Mouse (Mus musculus) lung, embryonic 16.5 days (tissue): ENCODE data around the gene BC024978. TPM values are rescaled to one million over a fixed set of nuclear protein-coding genes. Genes with fewer than 3 reads are reported as not detected.
A peak's percentile ranks its signal among the peaks of the same experiment; 100 is the strongest.

ENCODE experiments used
- ATAC-seq: fragments of 200-750 bp; cut with Nextera tagmentation; 2 replicates; pipeline ENCODE4 v1.8.0; 2017; ENCODE audit warnings: low read depth, mild to moderate bottlenecking, moderate library complexity
- H3K27ac ChIP-seq: fragments of 300-500 bp; sonication (generic); 2 replicates; pipeline ENCODE4 v1.5.1; 2014; ENCODE audit warnings: mild to moderate bottlenecking, control low read depth, low read length
- H3K27me3 ChIP-seq: fragments of 300-500 bp; sonication (generic); 2 replicates; pipeline ENCODE4 v1.6.1; 2014; ENCODE audit warnings: low read depth, low read length, mixed read lengths; ENCODE audit not compliant: control insufficient read depth, insufficient read depth
- H3K36me3 ChIP-seq: fragments of 300-500 bp; sonication (generic); 2 replicates; pipeline ENCODE4 v1.6.1; 2014; ENCODE audit warnings: low read length; ENCODE audit not compliant: control insufficient read depth, insufficient read depth
- H3K4me1 ChIP-seq: fragments of 300-500 bp; sonication (generic); replicated peaks from 2 replicates; pipeline ENCODE4 v1.6.1; 2014; ENCODE audit warnings: low read length, mixed read lengths; ENCODE audit not compliant: control insufficient read depth, insufficient read depth
- H3K4me2 ChIP-seq: fragments of 300-500 bp; sonication (generic); 2 replicates; pipeline ENCODE4 v1.6.1; 2014; ENCODE audit warnings: low read depth, low read length, control low read depth
- H3K4me3 ChIP-seq: fragments of 300-500 bp; sonication (generic); 2 replicates; pipeline ENCODE4 v1.5.1; 2014; ENCODE audit warnings: mild to moderate bottlenecking, low read length, control low read depth
- H3K9ac ChIP-seq: fragments of 300-500 bp; sonication (generic); 2 replicates; pipeline ENCODE4 v1.6.1; 2014; ENCODE audit warnings: low read length, control low read depth
- H3K9me3 ChIP-seq: fragments of 300-500 bp; sonication (generic); 2 replicates; pipeline ENCODE4 v1.6.1; 2016; ENCODE audit warnings: low read length; ENCODE audit not compliant: control insufficient read depth
- WGBS: fragments of 180-500 bp; shearing (Covaris S2); extraction: QIAGEN DNeasy Blood & Tissue Kit; methylation state at CpG from one replicate; pipeline ENCODE4 v1.1.7; 2014; 5-methylcytosine and 5-hydroxymethylcytosine counted together
- microRNA counts: library from miRNA; unstranded; fragments of <30 nt; microRNA quantifications from one replicate; lab custom pipeline; 2016
- microRNA-seq: library from miRNA; unstranded; fragments of <30 nt; microRNA quantifications from one replicate; pipeline ENCODE4, GENCODE M21; 2016
- polyA plus RNA-seq: library from polyadenylated mRNA; unstranded; fragments of >200 nt; fragmentation: Nextera tagmentation; extraction: Ambion mirVana; gene quantifications from 2 replicates; pipeline ENCODE4 v1.2.1, GENCODE M21; 2015

Gene BC024978
- polyA plus RNA-seq, 1 experiment from 2014 or later, result 3.5 TPM

DNA sequence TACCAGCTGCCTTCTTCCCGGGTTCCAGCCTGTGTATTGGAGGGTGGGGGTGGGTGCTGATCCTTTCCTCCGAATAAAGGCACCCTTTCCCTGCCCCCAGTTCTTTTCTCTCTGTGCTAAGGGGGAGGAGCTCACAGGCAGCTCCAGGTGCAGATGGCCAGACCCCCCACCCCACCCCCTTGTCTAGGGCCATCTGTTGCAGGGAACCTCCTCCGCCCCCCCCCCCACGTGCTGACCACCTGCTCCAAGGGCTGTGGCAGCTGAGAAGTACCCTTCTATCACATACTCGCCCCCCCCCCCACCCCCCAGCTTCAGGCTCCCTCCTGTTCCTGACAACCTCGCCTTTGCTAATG is 62.2 kb downstream of the BC024978 start:
- no peaks in the 10 kb centered on the region for H3K9me3 ChIP-seq
- H3K36me3 ChIP-seq, result peaks cover 4% of the 10 kb centered on the region; the same call in 1 of the 2 replicates
- H3K27ac ChIP-seq, result peak overlapping the region; percentile 66
- peak overlapping the region; percentile 69 for H3K9ac ChIP-seq
- ATAC-seq, result peak; percentile 0; the same call in 1 of the 2 replicates
- H3K4me3 ChIP-seq, result peak overlapping the region; percentile 76
- no peaks in the 10 kb centered on the region for H3K27me3 ChIP-seq
- H3K4me2 ChIP-seq, result peak overlapping the region; percentile 87
- WGBS, result 9% methylated on average over 5 of the region's 6 CpGs
- H3K4me1 ChIP-seq, result peaks cover 24% of the 10 kb centered on the region

DNA sequence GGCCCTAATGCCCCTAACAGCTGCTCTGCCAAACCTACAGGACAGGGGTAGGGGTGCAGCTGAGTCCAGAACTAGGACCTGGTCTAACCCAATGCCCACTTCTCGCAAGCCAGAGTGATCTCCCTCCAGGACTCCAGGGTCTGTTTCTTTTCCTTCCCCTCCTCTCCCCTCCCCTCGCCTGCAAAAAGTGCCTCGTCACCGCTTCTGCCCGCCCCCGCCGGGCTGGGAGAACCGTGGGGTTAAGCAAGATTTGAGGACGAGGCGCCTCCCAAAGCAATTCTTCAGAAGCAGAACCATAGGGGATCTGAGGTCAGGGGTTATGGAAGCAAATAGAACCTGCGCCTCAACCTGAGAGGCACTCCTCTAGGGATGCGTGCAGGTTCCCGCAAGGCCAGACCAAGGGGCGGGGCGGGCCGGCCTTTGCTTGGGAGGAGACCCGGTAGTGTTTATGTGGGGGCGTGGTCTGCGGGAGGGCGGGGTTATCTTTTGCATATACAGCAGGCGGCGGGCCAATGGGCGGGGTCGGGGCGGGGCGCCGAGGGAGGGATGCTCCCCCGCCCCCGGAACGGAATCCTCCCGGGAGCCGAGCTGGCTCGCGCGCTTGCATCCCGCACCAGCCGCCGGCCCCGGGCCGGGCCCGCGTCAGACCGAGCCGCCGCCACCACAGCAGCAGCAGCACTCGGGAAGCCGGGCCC is 62.8 kb downstream of the BC024978 start, which contains the start of gene Numbl:
Gene Numbl, plus strand, starts transcription at position 229 of the 695 bp plus-strand sequence.
- Histone ChIP-seq H3K36me3 (peaks cover 9% of the 10 kb centered on the region), H3K4me1 (peaks cover 24% of the 10 kb centered on the region), H3K9ac (peak within 1 kb of the TSS; percentile 90), H3K27me3 (no peaks in the 10 kb centered on the region), H3K27ac (peak within 1 kb of the TSS; percentile 66), H3K4me3 (peak within 1 kb of the TSS; percentile 76), H3K4me2 (peak within 1 kb of the TSS; percentile 87), H3K9me3 (no peaks in the 10 kb centered on the region)
- WGBS, result 1% methylated on average over 37 of the region's 47 CpGs
- peak; percentile 85 for ATAC-seq

DNA sequence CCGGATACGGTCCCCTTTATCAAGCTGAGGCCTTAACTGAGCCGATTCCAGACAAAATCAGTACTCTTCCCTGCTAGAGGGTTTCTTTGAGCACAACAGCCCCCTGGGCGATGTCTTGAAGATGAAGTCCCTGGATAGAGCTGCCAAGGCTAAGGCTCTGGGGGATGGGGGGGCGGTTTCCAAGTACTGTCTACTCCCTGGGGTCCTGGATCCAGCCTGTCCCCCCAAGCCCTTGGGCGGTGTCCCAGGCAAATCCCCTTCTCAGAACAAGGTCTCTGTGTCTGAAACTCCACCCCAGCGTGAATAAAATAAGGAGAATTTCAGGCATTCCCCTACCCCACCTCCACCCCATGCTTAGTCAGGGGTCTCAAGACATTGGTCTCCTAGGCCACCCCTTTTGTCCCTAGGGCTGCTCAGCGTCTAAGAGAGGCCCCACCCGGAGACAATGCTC is 63.7 kb downstream of the BC024978 start:
- H3K4me1 ChIP-seq, result peaks cover 24% of the 10 kb centered on the region
- no peak for ATAC-seq
- H3K27me3 ChIP-seq, result no peaks in the 10 kb centered on the region
- peak overlapping the region; percentile 87 for H3K4me2 ChIP-seq
- H3K9me3 ChIP-seq, result no peaks in the 10 kb centered on the region
- peak overlapping the region; percentile 43 for H3K27ac ChIP-seq
- H3K4me3 ChIP-seq, result peak overlapping the region; percentile 76
- peak overlapping the region; percentile 90 for H3K9ac ChIP-seq
- WGBS, result 3% methylated on average over 9 of the region's 9 CpGs
- peaks cover 11% of the 10 kb centered on the region for H3K36me3 ChIP-seq

- Histone ChIP-seq H3K4me1 (peaks cover 24% of the 10 kb centered on the region), H3K4me3 (peak overlapping the region; percentile 76), H3K9me3 (no peaks in the 10 kb centered on the region), H3K36me3 (peaks cover 13% of the 10 kb centered on the region), H3K4me2 (peak overlapping the region; percentile 87), H3K27me3 (no peaks in the 10 kb centered on the region), H3K9ac (peak overlapping the region; percentile 90), H3K27ac (peak overlapping the region; percentile 43)
- 17% methylated on average over 5 of the region's 5 CpGs for WGBS
- no peak for ATAC-seq
Observed at GRCm38 (mm10) chr7:27259771-27260170, 64.2 kb downstream of the BC024978 start.

MicroRNAs within 50 kb of the gene (microRNA counts, 519-probe panel; counts per million panel counts)
- not detected for microRNA mmu-miR-1191 (lab: Ali Mortazavi, UCI)

Small RNA genes within 50 kb of the gene (microRNA-seq; reads per million reads assigned to microRNA genes)
- gene Mir1191, result 4.0 reads per million, percentile 15 among the genes with 10 or more reads in this experiment
- not detected for gene Mir3101

Other genes with a start within 250 kb of the BC024978 start
- gene Cyp2a12, start 166.7 kb upstream of the BC024978 start, polyA plus RNA-seq, result not detected in 2 replicates
- 75.8 and 84.9 TPM in 2 replicates for gene Cyp2f2, start 75.9 kb upstream of the BC024978 start, polyA plus RNA-seq
- gene Cyp2t4, start 42.1 kb upstream of the BC024978 start, polyA plus RNA-seq, result 0.18 TPM in 1 of 2 replicates, not detected in the other
- gene Egln2, start 29.0 kb upstream of the BC024978 start, polyA plus RNA-seq, result 68.8 and 72.9 TPM in 2 replicates
- gene Rab4b, start 16.9 kb upstream of the BC024978 start, polyA plus RNA-seq, result 73.2 and 76.1 TPM in 2 replicates
- 1.4 and 1.7 TPM in 2 replicates for gene Gm21983, start 14.7 kb upstream of the BC024978 start, polyA plus RNA-seq
- gene Mia, start 14.6 kb upstream of the BC024978 start, polyA plus RNA-seq, result 170 and 185 TPM in 2 replicates
- 246 and 251 TPM in 2 replicates for gene Snrpa, start 490 bp downstream of the BC024978 start, polyA plus RNA-seq
- gene Itpkc, start 32.9 kb downstream of the BC024978 start, polyA plus RNA-seq, result 4.1 and 4.3 TPM in 2 replicates
- 23.4 and 23.5 TPM in 2 replicates for gene Coq8b, start 37.2 kb downstream of the BC024978 start, polyA plus RNA-seq
- 14.8 and 14.9 TPM in 2 replicates for gene Numbl, start 62.7 kb downstream of the BC024978 start, polyA plus RNA-seq
- 107 and 127 TPM in 2 replicates for gene Ltbp4, start 141.9 kb downstream of the BC024978 start, polyA plus RNA-seq
- 43.6 and 46.2 TPM in 2 replicates for gene Shkbp1, start 160.2 kb downstream of the BC024978 start, polyA plus RNA-seq
- gene Gm20479, start 161.6 kb downstream of the BC024978 start, polyA plus RNA-seq, result 0.52 and 1.1 TPM in 2 replicates